Mouse (Mus musculus) bone marrow, adult 2 months (tissue): ENCODE measurements around the gene Fads2.

Experiments used
- CTCF ChIP-seq: fragments of 200-500 bp; IDR thresholded peaks from 2 replicates; pipeline ENCODE4 v1.5.1; 2011; ENCODE audit warnings: low read length, control low read depth; ENCODE audit not compliant: control insufficient read depth, insufficient read depth
- POLR2A ChIP-seq: fragments of 200-500 bp; IDR thresholded peaks from 2 replicates; pipeline ENCODE4 v1.6.1; 2011; ENCODE audit warnings: low read depth, mild to moderate bottlenecking, control low read depth, low read length, borderline replicate concordance; ENCODE audit not compliant: control insufficient read depth

GRCm38 (mm10) chr19:10093829-10094228 is 7.7 kb downstream of the Fads2 start:
- TF ChIP-seq CTCF (no peak), POLR2A (no peak)
